Mouse (Mus musculus): ENCODE data around the gene Gm10719.
"Not testable (repeated sequence)": the region's sequence is repeated elsewhere in the genome, so short reads cannot be mapped to it uniquely, and the experiment has no call there.

The Gm10719 gene

DNA sequence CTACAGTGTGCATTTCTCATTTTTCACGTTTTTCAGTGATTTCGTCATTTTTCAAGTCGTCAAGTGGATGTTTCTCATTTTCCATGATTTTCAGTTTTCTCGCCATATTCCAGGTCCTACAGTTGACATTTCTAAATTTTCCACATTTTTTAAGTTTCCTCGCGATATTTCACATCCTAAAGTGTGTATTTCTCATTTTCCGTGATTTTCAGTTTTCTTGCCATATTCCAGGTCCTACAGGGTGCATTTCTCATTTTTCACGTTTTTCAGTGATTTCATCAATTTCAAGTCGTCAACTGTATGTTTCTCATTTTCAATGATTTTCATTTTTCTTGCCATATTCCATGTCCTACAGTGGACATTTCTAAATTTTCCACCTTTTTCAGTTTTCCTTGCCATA lies at the start of gene Gm10719:
Gm10719 (plus strand) TSS at position 301 of the 400 bp plus-strand sequence.
- DNase-seq = not testable (repeated sequence)

DNA sequence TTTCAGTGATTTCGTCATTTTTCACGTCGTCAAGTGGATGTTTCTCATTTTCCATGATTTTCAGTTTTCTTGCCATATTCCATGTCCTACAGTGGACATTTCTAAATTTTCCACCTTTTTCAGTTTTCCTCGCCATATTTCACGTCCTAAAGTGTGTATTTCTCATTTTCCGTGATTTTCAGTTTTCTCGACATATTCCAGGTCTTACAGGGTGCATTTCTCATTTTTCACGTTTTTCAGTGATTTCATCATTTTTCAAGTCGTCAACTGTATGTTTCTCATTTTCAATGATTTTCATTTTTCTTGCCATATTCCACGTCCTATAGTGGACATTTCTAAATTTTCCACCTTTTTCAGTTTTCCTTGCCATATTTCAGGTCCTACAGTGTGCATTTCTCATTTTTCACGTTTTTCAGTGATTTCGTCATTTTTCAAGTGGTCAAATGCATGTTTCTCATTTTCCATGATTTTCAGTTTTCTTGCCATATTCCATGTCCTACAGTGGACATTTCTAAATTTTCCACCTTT lies 16.7 kb upstream of the Gm10719 start, which contains the start of gene Gm10722:
Gm10722 (plus strand) TSS at position 478 of the 528 bp plus-strand sequence.
- DNase-seq = peak; percentile 64

DNA sequence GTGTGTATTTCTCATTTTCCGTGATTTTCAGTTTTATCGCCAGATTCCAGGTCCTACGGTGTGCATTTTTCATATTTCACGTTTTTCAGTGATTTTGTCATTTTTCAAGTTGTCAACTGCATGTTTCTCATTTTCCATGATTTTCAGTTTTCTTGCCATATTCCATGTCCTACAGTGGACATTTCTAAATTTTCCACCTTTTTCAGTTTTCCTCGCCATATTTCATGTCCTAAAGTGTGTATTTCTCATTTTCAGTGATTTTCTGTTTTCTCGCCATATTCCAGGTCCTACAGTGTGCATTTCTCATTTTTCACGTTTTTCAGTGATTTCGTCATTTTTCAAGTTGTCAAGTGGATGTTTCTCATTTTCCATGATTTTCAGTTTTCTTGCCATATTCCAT lies 16.2 kb upstream of the Gm10719 start:
- DNase-seq = not testable (repeated sequence)

DNA sequence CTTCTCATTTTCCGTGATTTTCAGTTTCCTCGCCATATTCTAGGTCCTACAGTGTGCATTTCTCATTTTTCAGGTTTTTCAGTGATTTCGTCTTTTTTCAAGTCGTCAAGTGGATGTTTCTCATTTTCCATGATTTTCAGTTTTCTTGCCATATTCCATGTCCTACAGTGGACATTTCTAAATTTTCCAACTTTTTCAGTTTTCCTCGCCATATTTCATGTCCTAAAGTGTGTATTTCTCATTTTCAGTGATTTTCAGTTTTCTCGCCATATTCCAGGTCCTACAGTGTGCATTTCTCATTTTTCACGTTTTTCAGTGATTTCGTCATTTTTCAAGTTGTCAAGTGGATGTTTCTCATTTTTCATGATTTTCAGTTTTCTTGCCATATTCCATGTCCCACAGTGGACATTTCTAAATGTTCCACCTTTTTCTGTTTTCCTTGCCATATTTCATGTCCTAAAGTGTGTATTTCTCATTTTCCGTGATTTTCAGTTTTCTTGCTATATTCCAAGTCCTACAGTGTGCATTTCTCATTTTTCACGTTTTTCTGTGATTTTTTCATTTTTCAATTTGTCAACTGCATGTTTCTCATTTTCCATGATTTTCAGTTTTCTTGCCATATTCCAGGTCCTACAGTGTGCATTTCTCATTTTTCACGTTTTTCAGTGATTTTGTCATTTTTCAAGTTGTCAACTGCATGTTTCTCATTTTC lies 15.1 kb upstream of the Gm10719 start:
- DNase-seq = peak; percentile 35

DNA sequence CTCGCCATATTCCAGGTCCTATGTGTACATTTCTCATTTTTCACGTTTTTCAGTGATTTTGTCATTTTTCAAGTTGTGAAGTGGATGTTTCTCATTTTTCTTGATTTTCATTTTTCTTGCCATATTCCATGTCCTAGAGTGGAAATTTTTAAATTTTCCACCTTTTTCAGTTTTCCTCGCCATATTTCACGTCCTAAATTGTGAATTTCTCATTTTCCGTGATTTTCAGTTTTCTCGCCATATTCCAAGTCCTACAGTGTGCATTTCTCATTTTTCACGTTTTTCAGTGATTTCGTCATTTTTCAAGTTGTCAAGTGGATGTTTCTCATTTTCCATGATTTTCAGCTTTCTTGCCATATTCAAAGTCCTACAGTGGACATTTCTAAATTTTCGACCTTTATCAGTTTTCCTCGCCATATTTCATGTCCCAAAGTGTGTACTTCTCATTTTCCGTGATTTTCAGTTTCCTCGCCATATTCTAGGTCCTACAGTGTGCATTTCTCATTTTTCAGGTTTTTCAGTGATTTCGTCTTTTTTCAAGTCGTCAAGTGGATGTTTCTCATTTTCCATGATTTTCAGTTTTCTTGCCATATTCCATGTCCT lies 14.3 kb upstream of the Gm10719 start, which contains the start of gene Gm11168:
Gm11168 (plus strand) TSS at position 553 of the 603 bp plus-strand sequence.
- DNase-seq = not testable (repeated sequence)

GRCm38 (mm10) chr9:3006179-3006578 lies 11.0 kb upstream of the Gm10719 start:
- DNase-seq = not testable (repeated sequence)

- DNase-seq = not testable (repeated sequence)
These were observed 10.6 kb upstream of the Gm10719 start for GRCm38 (mm10) chr9:3006636-3007035.

DNA sequence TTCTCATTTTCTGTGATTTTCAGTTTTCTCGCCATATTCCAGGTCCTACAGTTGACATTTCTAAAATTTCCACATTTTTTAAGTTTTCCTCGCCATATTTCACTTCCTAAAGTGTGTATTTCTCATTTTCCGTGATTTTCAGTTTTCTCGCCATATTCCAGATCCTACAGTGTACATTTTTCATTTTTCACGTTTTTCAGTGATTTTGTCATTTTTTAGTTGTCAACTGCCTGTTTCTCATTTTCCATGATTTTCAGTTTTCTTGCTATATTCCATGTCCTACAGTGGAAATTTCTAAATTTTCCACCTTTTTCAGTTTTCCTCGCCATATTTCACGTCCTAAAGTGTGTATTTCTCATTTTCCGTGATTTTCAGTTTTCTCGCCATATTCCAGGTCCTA lies 9.9 kb upstream of the Gm10719 start:
- peak; percentile 37 for DNase-seq

GRCm38 (mm10) chr9:3009331-3009730 lies 7.9 kb upstream of the Gm10719 start:
- DNase-seq = not testable (repeated sequence)

DNA sequence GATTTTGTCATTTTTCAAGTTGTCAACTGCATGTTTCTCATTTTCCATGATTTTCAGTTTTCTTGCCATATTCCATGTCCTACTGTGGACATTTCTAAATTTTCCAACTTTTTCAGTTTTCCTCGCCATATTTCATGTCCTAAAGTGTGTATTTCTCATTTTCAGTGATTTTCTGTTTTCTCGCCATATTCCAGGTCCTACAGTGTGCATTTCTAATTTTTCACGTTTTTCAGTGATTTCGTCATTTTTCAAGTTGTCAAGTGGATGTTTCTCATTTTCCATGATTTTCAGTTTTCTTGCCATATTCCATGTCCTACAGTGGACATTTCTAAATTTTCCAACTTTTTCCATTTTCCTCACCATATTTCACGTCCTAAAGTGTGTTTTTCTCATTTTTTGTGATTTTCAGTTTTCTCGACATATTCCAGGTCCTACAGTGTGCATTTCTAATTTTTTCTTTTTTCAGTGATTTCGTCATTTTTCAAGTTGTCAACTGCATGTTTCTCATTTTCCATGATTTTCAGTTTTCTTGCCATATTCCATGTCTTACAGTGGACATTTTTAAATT lies 5.1 kb upstream of the Gm10719 start:
- not testable (repeated sequence) for DNase-seq

GRCm38 (mm10) chr9:3012733-3013279 lies 4.4 kb upstream of the Gm10719 start, which contains the start of gene Gm10721:
Gm10721 (plus strand) TSS chr9:3013140.
- DNase-seq = not testable (repeated sequence)

- DNase-seq = not testable (repeated sequence)
These were observed 1.9 kb upstream of the Gm10719 start, which contains the start of gene Gm10720 for GRCm38 (mm10) chr9:3015354-3015753. Gm10720 (plus strand) TSS chr9:3015654.

DNA sequence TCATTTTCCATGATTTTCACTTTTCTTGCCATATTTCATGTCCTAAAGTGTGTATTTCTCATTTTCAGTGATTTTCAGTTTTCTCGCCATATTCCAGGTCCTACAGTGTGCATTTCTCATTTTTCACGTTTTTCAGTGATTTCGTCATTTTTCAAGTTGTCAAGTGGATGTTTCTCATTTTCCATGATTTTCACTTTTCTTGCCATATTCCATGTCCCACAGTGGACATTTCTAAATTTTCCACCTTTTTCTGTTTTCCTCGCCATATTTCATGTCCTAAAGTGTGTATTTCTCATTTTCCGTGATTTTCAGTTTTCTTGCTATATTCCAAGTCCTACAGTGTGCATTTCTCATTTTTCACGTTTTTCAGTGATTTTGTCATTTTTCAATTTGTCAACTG lies 1.3 kb upstream of the Gm10719 start:
- DNase-seq = not testable (repeated sequence)

DNA sequence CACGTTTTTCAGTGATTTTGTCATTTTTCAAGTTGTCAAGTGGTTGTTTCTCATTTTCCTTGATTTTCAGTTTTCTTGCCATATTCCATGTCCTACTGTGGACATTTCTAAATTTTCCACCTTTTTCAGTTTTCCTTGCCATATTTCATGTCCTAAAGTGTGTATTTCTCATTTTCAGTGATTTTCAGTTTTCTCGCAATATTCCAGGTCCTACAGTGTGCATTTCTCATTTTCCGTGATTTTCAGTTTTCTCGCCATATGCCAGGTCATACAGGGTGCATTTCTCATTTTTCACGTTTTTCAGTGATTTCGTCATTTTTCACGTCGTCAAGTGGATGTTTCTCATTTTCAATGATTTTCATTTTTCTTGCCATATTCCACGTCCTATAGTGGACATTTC lies 1.7 kb downstream of the Gm10719 start:
- not testable (repeated sequence) for DNase-seq

DNA sequence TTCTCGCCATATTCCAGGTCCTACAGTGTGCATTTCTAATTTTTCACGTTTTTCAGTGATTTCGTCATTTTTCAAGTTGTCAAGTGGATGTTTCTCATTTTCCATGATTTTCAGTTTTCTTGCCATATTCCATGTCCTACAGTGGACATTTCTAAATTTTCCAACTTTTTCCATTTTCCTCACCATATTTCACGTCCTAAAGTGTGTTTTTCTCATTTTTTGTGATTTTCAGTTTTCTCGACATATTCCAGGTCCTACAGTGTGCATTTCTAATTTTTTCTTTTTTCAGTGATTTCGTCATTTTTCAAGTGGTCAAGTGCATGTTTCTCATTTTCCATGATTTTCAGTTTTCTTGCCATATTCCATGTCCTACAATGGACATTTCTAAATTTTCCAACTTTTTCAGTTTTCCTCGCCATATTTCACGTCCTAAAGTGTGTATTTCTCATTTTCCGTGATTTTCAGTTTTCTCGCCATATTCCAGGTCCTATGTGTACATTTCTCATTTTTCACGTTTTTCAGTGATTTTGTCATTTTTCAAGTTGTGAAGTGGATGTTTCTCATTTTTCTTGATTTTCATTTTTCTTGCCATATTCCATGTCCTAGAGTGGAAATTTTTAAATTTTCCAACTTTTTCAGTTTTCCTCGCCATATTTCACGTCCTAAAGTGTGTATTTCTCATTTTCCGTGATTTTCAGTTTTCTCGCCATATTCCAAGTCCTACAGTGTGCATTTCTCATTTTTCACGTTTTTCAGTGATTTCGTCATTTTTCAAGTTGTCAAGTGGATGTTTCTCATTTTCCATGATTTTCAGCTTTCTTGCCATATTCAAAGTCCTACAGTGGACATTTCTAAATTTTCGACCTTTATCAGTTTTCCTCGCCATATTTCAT lies 2.9 kb downstream of the Gm10719 start:
- DNase-seq = not testable (repeated sequence)

DNA sequence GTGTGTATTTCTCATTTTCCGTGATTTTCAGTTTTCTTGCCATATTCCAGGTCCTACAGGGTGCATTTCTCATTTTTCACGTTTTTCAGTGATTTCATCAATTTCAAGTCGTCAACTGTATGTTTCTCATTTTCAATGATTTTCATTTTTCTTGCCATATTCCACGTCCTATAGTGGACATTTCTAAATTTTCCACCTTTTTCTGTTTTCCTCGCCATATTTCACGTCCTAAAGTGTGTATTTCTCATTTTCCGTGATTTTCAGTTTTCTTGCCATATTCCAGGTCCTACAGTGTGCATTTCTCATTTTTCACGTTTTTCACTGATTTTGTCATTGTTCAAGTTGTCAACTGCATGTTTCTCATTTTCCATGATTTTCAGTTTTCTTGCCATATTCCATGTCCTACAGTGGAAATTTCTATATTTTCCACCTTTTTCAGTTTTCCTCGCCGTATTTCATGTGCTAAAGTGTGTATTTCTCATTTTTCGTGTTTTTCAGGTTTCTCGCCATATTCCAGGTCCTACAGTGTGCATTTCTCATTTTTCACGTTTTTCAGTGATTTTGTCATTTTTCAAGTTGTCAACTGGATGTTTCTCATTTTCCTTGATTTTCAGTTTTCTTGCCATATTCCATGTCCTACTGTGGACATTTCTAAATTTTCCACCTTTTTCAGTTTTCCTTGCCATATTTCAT lies 5.3 kb downstream of the Gm10719 start:
- peak; percentile 36 for DNase-seq

GRCm38 (mm10) chr9:3023312-3023984 lies 6.2 kb downstream of the Gm10719 start, which contains the start of gene Gm10718:
Gm10718 (plus strand) TSS chr9:3023547.
- not testable (repeated sequence) for DNase-seq

GRCm38 (mm10) chr9:3023985-3024648 lies 6.9 kb downstream of the Gm10719 start:
- DNase-seq = not testable (repeated sequence)

- not testable (repeated sequence) for DNase-seq
These were observed 7.8 kb downstream of the Gm10719 start, which contains the start of gene Gm10717 for GRCm38 (mm10) chr9:3024912-3025467. Gm10717 (plus strand) TSS chr9:3025417.

DNA sequence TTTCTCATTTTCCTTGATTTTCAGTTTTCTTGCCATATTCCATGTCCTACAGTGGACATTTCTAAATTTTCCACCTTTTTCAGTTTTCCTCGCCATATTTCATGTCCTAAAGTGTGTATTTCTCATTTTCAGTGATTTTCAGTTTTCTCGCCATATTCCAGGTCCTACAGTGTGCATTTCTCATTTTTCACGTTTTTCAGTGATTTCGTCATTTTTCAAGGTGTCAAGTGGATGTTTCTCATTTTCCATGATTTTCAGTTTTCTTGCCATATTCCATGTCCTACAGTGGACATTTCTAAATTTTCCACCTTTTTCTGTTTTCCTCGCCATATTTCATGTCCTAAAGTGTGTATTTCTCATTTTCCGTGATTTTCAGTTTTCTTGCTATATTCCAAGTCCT lies 8.4 kb downstream of the Gm10719 start:
- DNase-seq = not testable (repeated sequence)
